Mouse (Mus musculus): Measurements from ENCODE around the gene Srsf2.

The Srsf2 gene

GRCm38 (mm10) chr11:116810528-116810927 is 42.4 kb downstream of the Srsf2 start:
- in situ Hi-C loops (cut with MboI) = no loop called here

- in situ Hi-C loops (cut with MboI) = loop anchor here (10.0 kb wide), 1 partner anchor 165 kb away; no protein-coding TSS in a partner anchor
Observed at GRCm38 (mm10) chr11:116809520-116809919, 43.4 kb downstream of the Srsf2 start.

- in situ Hi-C loops (cut with MboI) = loop anchor here (10.0 kb wide), 1 partner anchor 164 kb away; no protein-coding TSS in a partner anchor
Observed at GRCm38 (mm10) chr11:116808811-116809395, 44.0 kb downstream of the Srsf2 start.

- in situ Hi-C loops (cut with MboI) = loop anchor here (10.0 kb wide), 1 partner anchor 163 kb away; no protein-coding TSS in a partner anchor
Observed at GRCm38 (mm10) chr11:116807938-116808606, 44.8 kb downstream of the Srsf2 start.

GRCm38 (mm10) chr11:116807526-116807925 is 45.4 kb downstream of the Srsf2 start:
- in situ Hi-C loops (cut with MboI) = loop anchor here (10.0 kb wide), 1 partner anchor 163 kb away; no protein-coding TSS in a partner anchor

GRCm38 (mm10) chr11:116807116-116807515 is 45.8 kb downstream of the Srsf2 start:
- in situ Hi-C loops (cut with MboI) = loop anchor here (10.0 kb wide), 1 partner anchor 162 kb away; no protein-coding TSS in a partner anchor

- in situ Hi-C loops (cut with MboI) = loop anchor here (10.0 kb wide), 1 partner anchor 162 kb away; no protein-coding TSS in a partner anchor
Observed at GRCm38 (mm10) chr11:116806136-116807071, 46.5 kb downstream of the Srsf2 start.

GRCm38 (mm10) chr11:116802709-116803108 is 50.2 kb downstream of the Srsf2 start:
- in situ Hi-C loops (cut with MboI) = loop anchor here (10.0 kb wide), 1 partner anchor 158 kb away; no protein-coding TSS in a partner anchor

- in situ Hi-C loops (cut with MboI) = loop anchor here (10.0 kb wide), 1 partner anchor 156 kb away; no protein-coding TSS in a partner anchor
Observed at GRCm38 (mm10) chr11:116801106-116801505, 51.8 kb downstream of the Srsf2 start.
